Mouse (Mus musculus): ENCODE measurements around the gene Pcdh18.

- TF ChIP-seq CTCF (IDR thresholded peaks at IDR 0.05; ENCODE audit: extremely low read depth, insufficient read depth, low read length), result no peak
- TF ChIP-seq POLR2A (IDR thresholded peaks at IDR 0.05; ENCODE audit: extremely low read depth, insufficient read depth, low read length), result no peak
These were observed 4.4 kb downstream of the Pcdh18 start for GRCm38 (mm10) chr3:49752766-49753165.

Measured in cortical plate, adult 2 months (tissue).